Mouse (Mus musculus) heart, postnatal 0 days (tissue): ENCODE data around the gene Ppm1l.

Experiments used
- CTCF ChIP-seq: IDR thresholded peaks from 2 replicates; pipeline ENCODE4 v1.5.1; 2016; ENCODE audit warnings: antibody characterized with exemption, control low read depth, low read depth
- EP300 ChIP-seq: IDR thresholded peaks from 2 replicates; pipeline ENCODE4 v1.6.1; 2016; ENCODE audit warnings: antibody characterized with exemption, low read depth

DNA sequence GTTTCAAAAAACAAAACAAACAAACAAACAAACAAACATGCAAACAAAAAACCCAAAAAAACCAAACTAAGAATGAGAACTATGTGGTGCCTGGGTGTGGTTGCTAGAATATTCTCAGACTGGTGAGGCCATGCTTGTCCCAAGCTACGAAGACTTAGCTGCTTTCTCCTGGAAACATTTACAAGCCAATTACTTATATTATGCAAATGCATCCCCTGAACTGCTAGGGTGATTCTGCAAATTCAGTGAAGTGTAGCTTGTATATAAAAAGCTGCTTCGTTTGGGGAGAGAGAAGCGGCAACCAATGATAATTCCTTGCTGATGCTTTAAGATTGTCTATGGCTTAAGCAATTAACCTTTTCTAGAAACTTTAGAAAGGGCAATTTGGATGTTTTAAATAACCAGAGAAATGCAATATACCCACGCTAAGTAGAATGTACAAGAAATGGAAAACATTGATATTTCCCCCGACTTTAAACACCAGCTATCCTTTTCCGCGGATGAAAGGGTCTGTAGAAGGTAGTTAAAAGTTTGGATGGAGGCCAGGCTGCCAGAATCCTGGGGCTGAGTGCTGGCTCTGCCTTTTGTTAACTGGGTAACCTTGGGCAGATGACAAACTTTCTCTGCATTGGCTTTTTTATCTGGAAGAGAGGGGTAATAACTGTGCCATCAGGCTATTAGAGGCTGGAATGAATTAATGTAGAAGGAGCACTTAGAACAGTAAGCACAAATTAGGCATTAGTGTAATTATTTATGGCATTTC is 33.4 kb upstream of the Ppm1l start:
- TF ChIP-seq CTCF (no peak), EP300 (no peak)
